Mouse (Mus musculus) bone marrow macrophage, adult 2 months (primary cell): ENCODE measurements at regions not wholly inside any gene's neighbourhood (a gene's known extent, or its start where the extent isn't known, plus 50 kb on each side); places are given as distances from the start of the nearest gene placed in this dataset.

ENCODE experiments used
- CTCF ChIP-seq: IDR thresholded peaks from 2 replicates; pipeline ENCODE4 v1.5.1; 2012; ENCODE audit warnings: low read depth, mild to moderate bottlenecking, low read length, moderate library complexity
- POLR2A ChIP-seq: IDR thresholded peaks from 2 replicates; pipeline ENCODE4 v1.6.1; 2012; ENCODE audit warnings: mild to moderate bottlenecking, low read depth, low read length, borderline replicate concordance

DNA sequence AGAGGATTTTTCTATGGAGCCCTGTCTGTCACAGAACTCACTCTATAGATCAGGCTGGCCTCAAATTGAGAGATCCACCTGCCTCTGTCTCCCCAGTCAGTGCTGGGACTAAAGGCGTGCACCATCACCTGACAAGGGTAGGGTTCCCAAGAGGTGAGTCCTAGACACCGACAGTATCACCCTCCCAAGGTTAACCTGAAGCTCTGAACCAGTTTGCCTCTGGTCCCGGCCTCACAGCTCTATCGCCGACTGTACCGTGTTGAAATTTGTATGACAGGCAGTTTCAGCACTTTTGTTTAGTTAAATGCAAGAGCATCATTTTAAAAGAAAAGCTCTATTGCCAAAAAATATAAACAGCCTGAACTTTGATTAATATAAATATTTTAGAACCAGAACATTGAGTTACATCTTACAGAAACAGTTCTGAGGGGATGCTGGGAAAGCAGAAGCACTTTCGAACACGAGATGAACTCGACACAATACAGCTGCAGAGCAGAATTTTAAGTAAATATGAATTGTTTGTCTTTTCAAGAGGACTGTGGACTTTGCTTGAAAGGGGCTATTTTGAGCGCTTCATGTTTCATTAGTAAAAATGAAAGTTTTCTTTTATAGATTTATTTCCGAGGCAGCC lies 189.2 kb upstream of the Adgrl2 start:
- TF ChIP-seq CTCF = no peak
- no peak for TF ChIP-seq POLR2A
